Mouse (Mus musculus) right cerebral cortex, postnatal 25 days (tissue): ENCODE measurements around the gene Plxdc1.

Source experiments
- DNase-seq: peaks from one replicate; pipeline ENCODE4 v3.0.0; 2022

The Plxdc1 gene

DNA sequence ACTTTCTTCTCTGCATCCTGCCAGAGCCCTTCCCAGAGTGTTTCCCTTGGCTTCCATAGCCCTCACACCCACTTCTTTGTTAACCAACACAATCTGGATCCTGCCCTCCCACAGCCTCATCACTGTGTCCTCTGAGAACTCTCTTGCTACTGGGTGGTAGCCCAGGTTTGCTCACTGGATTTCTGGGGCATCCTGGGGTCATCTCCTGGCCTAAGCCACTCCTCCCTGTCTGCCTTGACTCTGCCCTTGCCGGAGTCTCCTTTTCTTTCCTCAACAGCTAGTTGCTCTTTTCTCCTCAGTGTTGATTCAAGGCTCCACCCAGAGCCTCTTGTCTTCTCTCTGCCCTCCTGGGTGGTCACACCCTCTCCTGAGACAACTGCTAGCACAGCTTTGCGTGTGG is 80.3 kb downstream of the Plxdc1 start:
- DNase-seq, result no peak

DNA sequence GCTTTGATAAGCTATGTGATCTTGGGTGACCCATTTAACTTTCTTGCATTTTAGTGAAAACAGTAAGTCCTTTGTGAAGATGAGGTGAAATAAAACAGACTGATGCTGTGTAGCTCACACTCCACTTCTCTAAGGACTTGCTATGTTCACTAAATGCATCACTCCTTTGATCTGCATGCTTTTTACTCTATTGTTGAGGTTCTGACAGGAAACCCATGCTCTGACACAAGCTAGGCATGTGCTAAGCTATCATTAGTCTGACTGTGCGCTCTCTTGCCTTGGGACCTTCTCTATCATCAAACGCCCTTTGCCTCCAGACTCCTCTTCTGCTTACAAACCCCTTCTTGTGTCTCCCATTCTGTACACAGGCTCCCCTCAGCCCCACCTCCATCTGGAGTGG is 80.7 kb downstream of the Plxdc1 start:
- DNase-seq, result no peak

GRCm38 (mm10) chr11:97904801-97905200 is 81.4 kb downstream of the Plxdc1 start:
- no peak for DNase-seq

DNA sequence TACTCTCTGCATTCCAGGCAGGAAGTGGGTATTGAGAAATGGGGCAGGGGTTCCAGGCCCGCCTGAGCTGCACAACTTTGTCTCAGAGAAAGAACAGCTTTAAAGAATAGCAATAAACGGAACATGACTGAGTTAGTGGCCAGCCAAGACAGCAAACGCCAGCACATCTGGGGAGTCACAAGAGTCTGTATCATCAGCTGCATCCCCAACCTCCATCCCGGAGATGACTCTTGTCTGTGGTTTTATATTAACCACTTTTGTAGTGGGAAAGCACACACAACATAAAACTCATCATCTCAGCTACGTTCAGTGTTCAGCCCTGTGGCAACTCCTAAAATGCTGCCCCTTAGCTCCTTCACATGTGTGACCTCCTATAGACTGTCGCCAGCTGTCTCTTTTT is 84.4 kb downstream of the Plxdc1 start:
- DNase-seq, result no peak

DNA sequence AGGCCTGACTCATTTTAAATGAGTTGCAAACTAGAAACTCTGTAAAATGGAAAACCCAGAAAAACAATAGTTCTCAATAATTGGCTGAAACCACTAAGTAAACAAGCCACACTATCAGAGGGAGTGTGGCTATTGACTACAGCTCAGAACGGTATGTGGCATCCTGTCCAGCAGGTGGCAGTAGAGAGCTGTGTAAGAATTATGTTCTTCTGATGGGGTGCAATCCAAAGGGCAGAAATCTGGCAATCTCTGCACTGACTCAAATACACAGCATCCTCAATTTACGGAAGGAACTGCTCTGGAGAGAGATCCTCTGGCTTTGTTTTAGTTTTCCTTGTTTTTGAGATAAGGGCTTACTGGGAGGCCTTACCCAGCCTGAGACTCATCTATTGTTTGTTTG is 86.4 kb downstream of the Plxdc1 start:
- DNase-seq, result peak; percentile 75

GRCm38 (mm10) chr11:97897568-97898185 is 88.6 kb downstream of the Plxdc1 start:
- DNase-seq, result no peak

- DNase-seq, result no peak
These were observed 89.6 kb downstream of the Plxdc1 start for GRCm38 (mm10) chr11:97896655-97897054.

- no peak for DNase-seq
These were observed 94.4 kb downstream of the Plxdc1 start for GRCm38 (mm10) chr11:97891821-97892220.

GRCm38 (mm10) chr11:97885296-97885915 is 100.8 kb downstream of the Plxdc1 start:
- DNase-seq, result no peak

GRCm38 (mm10) chr11:97884601-97885185 is 101.6 kb downstream of the Plxdc1 start:
- DNase-seq, result no peak

- DNase-seq, result peak; percentile 95
These were observed 102.2 kb downstream of the Plxdc1 start, which contains the start of gene Fbxo47 for GRCm38 (mm10) chr11:97883918-97884600. TSS of gene Fbxo47 (minus strand) at chr11:97884154.

GRCm38 (mm10) chr11:97883542-97883917 is 102.7 kb downstream of the Plxdc1 start:
- peak; percentile 48 for DNase-seq

- no peak for DNase-seq
These were observed 105.9 kb downstream of the Plxdc1 start for GRCm38 (mm10) chr11:97880362-97880761.

GRCm38 (mm10) chr11:97877341-97877740 is 108.9 kb downstream of the Plxdc1 start:
- no peak for DNase-seq

DNA sequence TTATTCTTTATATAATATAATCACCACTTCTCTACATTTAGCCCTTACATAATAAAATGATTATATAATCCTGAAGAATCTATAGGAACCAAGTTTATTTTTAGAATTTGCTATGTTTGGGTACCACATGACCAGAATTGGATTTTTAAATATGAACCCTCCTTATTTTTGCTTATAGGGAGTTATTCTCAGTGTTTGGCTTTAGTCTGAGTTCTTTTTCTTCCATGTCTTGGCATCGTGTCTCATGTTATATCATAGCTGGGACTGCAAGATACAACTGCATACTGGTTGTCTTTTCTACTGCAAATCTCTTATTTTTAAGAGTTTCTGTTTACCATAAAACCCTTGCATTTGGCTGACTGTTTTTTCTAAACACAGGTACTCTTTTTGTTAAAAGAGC is 111.8 kb downstream of the Plxdc1 start:
- no peak for DNase-seq
